Mouse (Mus musculus) ES-Bruce4 (cell line): ENCODE data around the gene Zfp808.
"Not testable (repeated sequence)": the region's sequence is repeated elsewhere in the genome, so short reads cannot be mapped to it uniquely, and the experiment has no call there.

ENCODE experiments used
- CTCF ChIP-seq: IDR thresholded peaks from one replicate; pipeline ENCODE4 v1.8.1; 2011; ENCODE audit warnings: low read depth, low read length
- EP300 ChIP-seq: IDR thresholded peaks from 2 replicates; pipeline ENCODE4 v1.6.1; 2011; ENCODE audit warnings: low read depth, low read length; ENCODE audit not compliant: insufficient read depth
- POLR2A ChIP-seq: IDR thresholded peaks from one replicate; pipeline ENCODE4 v1.8.1; 2011; ENCODE audit warnings: low read length; ENCODE audit not compliant: insufficient read depth

GRCm38 (mm10) chr13:62181835-62182755 is 52.4 kb downstream of the Zfp808 start:
- TF ChIP-seq EP300: peak; percentile 77
- TF ChIP-seq POLR2A, CTCF: not testable (repeated sequence)
